Mouse (Mus musculus) limb, embryonic 13.5 days (tissue): Measurements from ENCODE around the gene Them7. TPM values are rescaled to one million over a fixed set of nuclear protein-coding genes. Genes with fewer than 3 reads are reported as not detected.

Experiments used
- ATAC-seq: fragments of 200-750 bp; cut with Nextera tagmentation; 2 replicates; pipeline ENCODE4 v1.8.0; 2017; ENCODE audit warnings: low read depth, moderate number of reproducible peaks, moderate TSS enrichment; ENCODE audit not compliant: low FRiP score
- H3K27ac ChIP-seq: fragments of 300-500 bp; sonication (generic); 2 replicates; pipeline ENCODE4 v1.5.1; 2015; ENCODE audit warnings: inconsistent platforms, mild to moderate bottlenecking, moderate library complexity
- H3K27me3 ChIP-seq: fragments of 300-500 bp; sonication (generic); 2 replicates; pipeline ENCODE4 v1.6.1; 2015; ENCODE audit warnings: mild to moderate bottlenecking, inconsistent platforms
- H3K36me3 ChIP-seq: fragments of 300-500 bp; sonication (generic); 2 replicates; pipeline ENCODE4 v1.6.1; 2015; ENCODE audit warnings: inconsistent platforms, mild to moderate bottlenecking, moderate library complexity
- H3K4me1 ChIP-seq: fragments of 300-500 bp; sonication (generic); 2 replicates; pipeline ENCODE4 v1.6.1; 2015; ENCODE audit warnings: inconsistent platforms
- H3K4me2 ChIP-seq: fragments of 300-500 bp; sonication (generic); replicated peaks from 2 replicates; pipeline ENCODE4 v1.6.1; 2015; ENCODE audit warnings: inconsistent platforms, mild to moderate bottlenecking, moderate library complexity
- H3K4me3 ChIP-seq: fragments of 300-500 bp; sonication (generic); 2 replicates; pipeline ENCODE4 v1.5.1; 2015; ENCODE audit warnings: moderate library complexity, mild to moderate bottlenecking, inconsistent platforms
- H3K9ac ChIP-seq: fragments of 300-500 bp; sonication (generic); 2 replicates; pipeline ENCODE4 v1.6.1; 2015; ENCODE audit warnings: mild to moderate bottlenecking, inconsistent platforms
- H3K9me3 ChIP-seq: fragments of 300-500 bp; sonication (generic); 2 replicates; pipeline ENCODE4 v1.6.1; 2016; ENCODE audit warnings: inconsistent platforms
- WGBS: fragments of 180-500 bp; shearing (Covaris S2); methylation state at CpG from one replicate; pipeline ENCODE4 v1.1.7; 2015; 5-methylcytosine and 5-hydroxymethylcytosine counted together
- polyA plus RNA-seq: library from polyadenylated mRNA; unstranded; fragments of >200 nt; fragmentation: Nextera tagmentation; extraction: Ambion mirVana; gene quantifications from 2 replicates; pipeline ENCODE4 v1.2.1, GENCODE M21; 2015

Them7 gene
- polyA plus RNA-seq, 1 experiment from 2014 or later: 0.45 TPM

- no peaks in the 10 kb centered on the region for H3K36me3 ChIP-seq
- no peak for ATAC-seq
- H3K4me2 ChIP-seq: no peak overlapping the region
- H3K4me3 ChIP-seq: no peak overlapping the region
- H3K9ac ChIP-seq: no peak overlapping the region
- peaks cover 17% of the 10 kb centered on the region for H3K4me1 ChIP-seq
- H3K27me3 ChIP-seq: peaks cover 33% of the 10 kb centered on the region; the same call in 1 of the 2 replicates
- no peak overlapping the region for H3K27ac ChIP-seq
- WGBS: 89% methylated on average over 5 of the region's 5 CpGs
- no peaks in the 10 kb centered on the region for H3K9me3 ChIP-seq
These were observed 4.9 kb upstream of the Them7 start for GRCm38 (mm10) chr2:105219229-105219628.

DNA sequence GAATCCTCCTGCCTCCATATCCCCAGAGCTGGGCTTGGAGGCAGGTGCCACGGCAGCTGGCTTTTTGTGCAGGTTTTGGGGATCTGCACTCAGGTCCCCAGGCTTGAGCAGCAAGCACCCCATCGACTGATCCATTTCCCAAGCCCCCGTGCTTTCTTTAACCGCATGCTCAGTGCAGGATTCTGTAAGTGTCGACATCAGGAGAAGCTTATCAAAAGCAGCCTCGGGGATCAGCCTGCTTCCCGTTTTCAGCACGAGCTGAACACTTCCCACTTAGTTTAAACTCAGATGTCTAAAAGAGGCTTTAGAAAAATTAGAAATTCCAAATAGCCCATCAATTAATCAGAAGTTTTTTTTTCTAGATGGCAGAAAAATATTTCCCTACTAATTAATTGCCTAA lies 4.5 kb upstream of the Them7 start:
- Histone ChIP-seq H3K4me1 (peaks cover 21% of the 10 kb centered on the region), H3K9me3 (no peaks in the 10 kb centered on the region), H3K4me2 (no peak overlapping the region), H3K9ac (no peak overlapping the region), H3K4me3 (no peak overlapping the region), H3K36me3 (no peaks in the 10 kb centered on the region), H3K27ac (no peak overlapping the region), H3K27me3 (peaks cover 29% of the 10 kb centered on the region; the same call in 1 of the 2 replicates)
- no peak for ATAC-seq
- 56% methylated on average over 8 of the region's 8 CpGs for WGBS

DNA sequence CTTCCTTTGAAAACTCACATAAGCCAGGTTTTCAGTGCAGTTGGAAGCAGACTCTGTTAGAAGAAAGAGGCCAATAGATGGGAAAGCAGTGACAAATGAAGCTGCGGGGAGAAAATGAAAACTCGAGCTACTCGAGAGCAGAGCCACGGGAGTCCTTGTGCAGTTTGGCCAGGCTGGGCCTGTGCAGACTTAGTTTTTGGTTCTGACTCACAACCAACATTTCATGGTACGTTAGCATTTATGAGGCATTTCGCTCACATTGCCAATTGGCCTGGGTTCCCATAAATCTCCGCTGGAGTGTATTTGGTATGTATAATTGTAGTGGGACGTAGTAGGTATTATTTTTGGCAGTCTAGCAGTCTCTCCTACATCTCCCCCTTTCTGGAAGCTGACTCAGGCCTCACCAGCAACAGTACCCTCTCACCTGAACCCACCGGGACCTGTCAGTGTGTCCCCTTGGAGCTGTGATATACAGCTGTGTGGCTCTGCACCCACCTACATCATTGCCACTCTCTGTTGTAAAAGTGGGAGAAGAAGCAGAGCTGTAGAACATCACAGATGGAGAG lies 3.3 kb upstream of the Them7 start:
- Histone ChIP-seq H3K27me3 (peaks cover 23% of the 10 kb centered on the region; the same call in 1 of the 2 replicates), H3K4me1 (peaks cover 31% of the 10 kb centered on the region), H3K4me3 (no peak overlapping the region), H3K27ac (no peak overlapping the region; the same call in 1 of the 2 replicates), H3K4me2 (no peak overlapping the region), H3K9me3 (no peaks in the 10 kb centered on the region), H3K36me3 (no peaks in the 10 kb centered on the region), H3K9ac (no peak overlapping the region)
- peak; percentile 84 for ATAC-seq
- 31% methylated on average over 9 of the region's 9 CpGs for WGBS

GRCm38 (mm10) chr2:105223606-105224005 lies 514 bp upstream of the Them7 start:
- ATAC-seq: no peak
- H3K4me1 ChIP-seq: peaks cover 41% of the 10 kb centered on the region
- H3K27me3 ChIP-seq: peaks cover 31% of the 10 kb centered on the region
- no peaks in the 10 kb centered on the region for H3K9me3 ChIP-seq
- no peak overlapping the region for H3K27ac ChIP-seq
- H3K4me2 ChIP-seq: no peak overlapping the region
- no peaks in the 10 kb centered on the region for H3K36me3 ChIP-seq
- H3K4me3 ChIP-seq: no peak overlapping the region
- H3K9ac ChIP-seq: no peak overlapping the region
- WGBS: 87% methylated on average over 11 of the region's 11 CpGs

DNA sequence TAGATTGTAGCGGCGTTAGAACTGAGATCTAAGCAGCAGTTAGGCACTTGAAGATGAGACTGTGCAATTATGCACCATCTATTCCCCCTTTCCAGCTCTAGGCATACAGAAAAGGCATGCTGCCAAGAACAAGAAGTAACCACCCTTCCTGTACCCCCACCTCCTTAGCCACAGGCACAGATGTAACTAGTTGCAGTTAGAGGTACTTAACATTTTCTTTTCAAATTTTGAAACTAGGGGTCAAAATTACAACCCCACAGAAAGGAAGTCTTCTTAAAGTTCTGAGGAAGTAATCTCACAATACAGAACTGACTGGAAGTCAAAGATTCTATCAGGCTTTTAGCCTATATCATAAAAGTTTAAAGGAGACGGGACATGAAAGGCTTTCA lies 861 bp downstream of the Them7 start:
- peak overlapping the region; percentile 81 for H3K4me2 ChIP-seq
- no peak overlapping the region for H3K27ac ChIP-seq
- H3K4me3 ChIP-seq: peak overlapping the region; percentile 46
- H3K27me3 ChIP-seq: peaks cover 33% of the 10 kb centered on the region
- no peak overlapping the region for H3K9ac ChIP-seq
- 33% methylated on average over 3 of the region's 3 CpGs for WGBS
- H3K36me3 ChIP-seq: no peaks in the 10 kb centered on the region
- H3K9me3 ChIP-seq: no peaks in the 10 kb centered on the region
- no peak for ATAC-seq
- peaks cover 41% of the 10 kb centered on the region for H3K4me1 ChIP-seq

DNA sequence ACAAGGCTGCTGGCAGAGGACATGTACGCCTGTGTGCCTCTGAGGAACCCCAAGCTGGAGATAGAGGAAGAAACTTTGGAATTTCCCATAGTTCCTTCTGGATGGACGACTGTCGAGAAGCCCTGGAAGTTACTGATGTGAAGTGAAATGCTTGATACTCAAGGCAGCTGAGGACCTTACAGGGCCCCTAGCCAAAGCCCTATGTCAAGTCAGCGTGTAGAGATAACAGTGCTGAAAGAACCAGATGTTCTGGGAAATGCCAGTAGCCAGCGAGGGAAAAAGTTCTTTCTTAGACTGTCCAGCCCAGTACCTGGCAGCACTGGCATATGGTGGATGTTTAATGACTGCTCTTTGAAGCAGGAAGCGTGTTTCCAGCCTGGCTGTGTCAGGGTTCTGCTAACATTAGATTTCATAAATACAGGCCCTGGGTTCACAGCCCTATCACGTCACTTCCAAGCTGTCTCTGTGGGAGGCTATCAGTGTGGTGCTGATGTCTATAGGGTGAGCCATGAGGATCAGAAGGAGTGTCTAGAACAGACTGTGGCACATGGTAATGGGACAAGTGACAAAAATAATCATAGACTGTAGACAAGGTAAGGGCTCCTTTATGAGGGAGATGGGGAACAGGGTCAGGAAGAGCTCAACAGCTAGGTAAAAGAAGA lies 2.3 kb downstream of the Them7 start:
- no peak for ATAC-seq
- Histone ChIP-seq H3K36me3 (no peaks in the 10 kb centered on the region), H3K27ac (no peak overlapping the region), H3K9ac (no peak overlapping the region), H3K4me3 (no peak overlapping the region), H3K27me3 (peaks cover 37% of the 10 kb centered on the region), H3K4me1 (peaks cover 29% of the 10 kb centered on the region), H3K9me3 (no peaks in the 10 kb centered on the region), H3K4me2 (0 out of 2 replicates have a peak overlapping the region, but pooled peaks have one; percentile 4)
- 29% methylated on average over 7 of the region's 7 CpGs for WGBS

DNA sequence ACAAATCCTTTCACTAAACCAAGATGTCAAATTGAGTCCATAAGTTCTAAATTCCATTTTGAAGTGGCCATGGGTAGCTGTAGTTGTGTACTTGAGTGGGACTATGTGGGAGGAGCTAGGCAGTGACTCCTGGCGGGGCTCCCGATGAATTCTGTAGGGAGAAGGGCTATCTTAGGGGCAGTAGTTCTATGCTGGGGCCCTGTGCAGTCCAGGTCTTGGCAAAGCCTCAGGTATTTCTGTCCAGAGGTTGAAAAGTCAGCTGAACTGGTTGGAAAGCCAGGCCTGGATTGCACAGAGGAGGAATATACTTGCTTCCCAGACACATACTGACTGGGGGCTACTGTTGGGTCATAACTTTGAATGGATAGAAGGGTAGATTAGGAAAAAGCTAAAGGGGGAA lies 4.3 kb downstream of the Them7 start:
- Histone ChIP-seq H3K36me3 (no peaks in the 10 kb centered on the region), H3K9ac (no peak overlapping the region), H3K4me2 (no peak overlapping the region), H3K9me3 (no peaks in the 10 kb centered on the region), H3K4me1 (peaks cover 36% of the 10 kb centered on the region), H3K4me3 (no peak overlapping the region), H3K27ac (no peak overlapping the region), H3K27me3 (peaks cover 43% of the 10 kb centered on the region)
- 66% methylated on average over 2 of the region's 2 CpGs for WGBS
- ATAC-seq: no peak

- H3K4me2 ChIP-seq: no peak overlapping the region
- H3K9me3 ChIP-seq: no peaks in the 10 kb centered on the region
- ATAC-seq: 0 out of 2 replicates have a peak, but pooled peaks have one; percentile 21
- no peak overlapping the region for H3K4me3 ChIP-seq
- no peak overlapping the region for H3K27ac ChIP-seq
- no peaks in the 10 kb centered on the region for H3K36me3 ChIP-seq
- H3K4me1 ChIP-seq: peaks cover 24% of the 10 kb centered on the region
- no peak overlapping the region for H3K9ac ChIP-seq
- H3K27me3 ChIP-seq: peaks cover 43% of the 10 kb centered on the region
- 0% methylated on average over 1 of the region's 1 CpGs for WGBS
These were observed 6.2 kb downstream of the Them7 start for GRCm38 (mm10) chr2:105230333-105230732.

GRCm38 (mm10) chr2:105232386-105232785 lies 8.3 kb downstream of the Them7 start:
- 14% methylated on average over 4 of the region's 4 CpGs for WGBS
- no peak overlapping the region for H3K27ac ChIP-seq
- H3K4me1 ChIP-seq: peaks cover 20% of the 10 kb centered on the region
- H3K4me3 ChIP-seq: no peak overlapping the region
- no peak overlapping the region for H3K4me2 ChIP-seq
- peaks cover 31% of the 10 kb centered on the region for H3K27me3 ChIP-seq
- H3K9ac ChIP-seq: no peak overlapping the region
- no peak for ATAC-seq
- no peaks in the 10 kb centered on the region for H3K36me3 ChIP-seq
- H3K9me3 ChIP-seq: no peaks in the 10 kb centered on the region

GRCm38 (mm10) chr2:105234278-105234677 lies 10.2 kb downstream of the Them7 start:
- Histone ChIP-seq H3K9me3 (no peaks in the 10 kb centered on the region), H3K27ac (no peak overlapping the region), H3K4me2 (no peak overlapping the region), H3K27me3 (peaks cover 20% of the 10 kb centered on the region), H3K9ac (no peak overlapping the region), H3K4me1 (peaks cover 20% of the 10 kb centered on the region), H3K4me3 (no peak overlapping the region), H3K36me3 (no peaks in the 10 kb centered on the region)
- ATAC-seq: no peak
- WGBS: 57% methylated on average over 6 of the region's 6 CpGs

- Histone ChIP-seq H3K27ac (no peak overlapping the region), H3K4me1 (peaks cover 20% of the 10 kb centered on the region), H3K9me3 (no peaks in the 10 kb centered on the region), H3K27me3 (peaks cover 17% of the 10 kb centered on the region), H3K9ac (no peak overlapping the region), H3K4me2 (no peak overlapping the region), H3K36me3 (no peaks in the 10 kb centered on the region), H3K4me3 (no peak overlapping the region)
- WGBS: 18% methylated on average over 12 of the region's 12 CpGs
- no peak for ATAC-seq
These were observed 11.4 kb downstream of the Them7 start for GRCm38 (mm10) chr2:105235380-105236115.

DNA sequence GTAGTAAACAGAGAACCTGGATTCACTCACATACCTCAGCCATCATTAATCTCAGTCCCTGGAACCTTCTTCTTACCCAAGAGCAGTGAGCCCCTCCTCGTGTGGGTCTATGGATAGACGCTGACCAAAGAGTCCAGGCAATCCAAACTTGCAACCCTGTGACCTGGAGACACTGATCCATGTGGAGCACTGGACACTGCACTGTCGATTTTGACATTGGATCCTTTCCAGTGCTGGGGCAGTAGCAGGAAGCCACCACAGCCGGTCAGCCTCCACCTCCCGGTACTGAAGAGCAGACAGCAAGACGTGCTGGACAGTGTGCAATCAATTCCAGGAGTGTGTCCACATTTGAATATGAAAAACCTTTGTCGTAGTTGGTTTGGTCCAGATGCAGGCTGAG lies 13.3 kb downstream of the Them7 start:
- H3K9ac ChIP-seq: no peak overlapping the region
- no peaks in the 10 kb centered on the region for H3K9me3 ChIP-seq
- 51% methylated on average over 7 of the region's 7 CpGs for WGBS
- no peaks in the 10 kb centered on the region for H3K36me3 ChIP-seq
- peaks cover 7% of the 10 kb centered on the region; the same call in 1 of the 2 replicates for H3K27me3 ChIP-seq
- H3K4me2 ChIP-seq: no peak overlapping the region
- ATAC-seq: no peak
- H3K27ac ChIP-seq: no peak overlapping the region
- H3K4me3 ChIP-seq: no peak overlapping the region
- H3K4me1 ChIP-seq: peaks cover 19% of the 10 kb centered on the region
